Mouse (Mus musculus): ENCODE data around the gene Klhl22. TPM values are rescaled to one million over a fixed set of nuclear protein-coding genes. Genes with fewer than 3 reads are reported as not detected.

The Klhl22 gene
- polyA plus RNA-seq, 1 experiment from 2014 or later = 95.0 TPM

DNA sequence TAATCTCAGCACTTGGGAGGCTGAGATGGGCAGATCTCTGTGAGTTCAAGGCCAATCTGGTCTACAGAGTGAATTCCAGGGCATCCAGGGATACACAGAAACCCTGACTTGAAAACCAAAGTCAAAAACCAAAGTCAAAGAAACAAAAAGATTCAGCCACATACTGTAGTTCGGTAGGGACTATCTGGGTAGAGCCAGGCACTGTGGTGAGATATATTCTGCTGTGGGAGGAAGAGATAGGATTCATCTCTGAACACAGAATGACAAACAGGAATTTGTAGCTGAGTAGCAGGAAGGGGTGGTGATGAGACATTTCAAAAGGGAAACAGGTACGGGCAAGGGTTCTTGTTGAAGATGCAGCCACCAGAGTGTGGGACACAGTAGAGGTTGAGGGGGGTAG is 68.8 kb downstream of the Klhl22 start:
- ATAC-seq (ENCODE audit: low FRiP score, low read depth) = no peak
- H3K36me3 ChIP-seq = no peaks in the 10 kb centered on the region
- no peaks in the 10 kb centered on the region for H3K9me3 ChIP-seq
- 83% methylated on average over 2 of the region's 2 CpGs for WGBS
- no peak overlapping the region for H3K4me2 ChIP-seq
- peaks cover 15% of the 10 kb centered on the region; the same call in 1 of the 2 replicates for H3K27me3 ChIP-seq
- H3K9ac ChIP-seq = no peak overlapping the region
- H3K27ac ChIP-seq (replicated peaks) = no peak overlapping the region
- peaks cover 16% of the 10 kb centered on the region for H3K4me1 ChIP-seq (replicated peaks)
- H3K4me3 ChIP-seq = no peak overlapping the region

DNA sequence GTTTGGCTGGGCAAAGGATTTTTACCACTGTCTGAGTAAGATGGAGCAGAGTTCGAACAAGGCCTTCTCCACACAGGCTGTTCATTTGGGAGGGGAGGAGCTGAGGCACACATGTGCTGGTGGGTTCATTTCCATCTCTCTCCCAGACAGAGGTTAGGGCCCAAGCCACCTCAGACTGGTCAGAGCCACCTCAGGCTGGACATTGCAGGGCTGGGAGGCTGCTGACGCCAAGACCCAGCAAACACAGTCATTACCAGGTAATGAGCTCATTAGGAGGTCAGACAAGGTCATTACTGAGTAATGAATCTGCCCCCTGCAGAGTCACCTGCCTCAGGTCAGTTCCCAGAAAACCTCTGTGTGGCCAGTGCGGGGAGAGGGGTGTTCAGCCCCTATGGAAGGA is 69.4 kb downstream of the Klhl22 start:
- 72% methylated on average over 3 of the region's 3 CpGs for WGBS
- ATAC-seq (ENCODE audit: low FRiP score, low read depth) = no peak

DNA sequence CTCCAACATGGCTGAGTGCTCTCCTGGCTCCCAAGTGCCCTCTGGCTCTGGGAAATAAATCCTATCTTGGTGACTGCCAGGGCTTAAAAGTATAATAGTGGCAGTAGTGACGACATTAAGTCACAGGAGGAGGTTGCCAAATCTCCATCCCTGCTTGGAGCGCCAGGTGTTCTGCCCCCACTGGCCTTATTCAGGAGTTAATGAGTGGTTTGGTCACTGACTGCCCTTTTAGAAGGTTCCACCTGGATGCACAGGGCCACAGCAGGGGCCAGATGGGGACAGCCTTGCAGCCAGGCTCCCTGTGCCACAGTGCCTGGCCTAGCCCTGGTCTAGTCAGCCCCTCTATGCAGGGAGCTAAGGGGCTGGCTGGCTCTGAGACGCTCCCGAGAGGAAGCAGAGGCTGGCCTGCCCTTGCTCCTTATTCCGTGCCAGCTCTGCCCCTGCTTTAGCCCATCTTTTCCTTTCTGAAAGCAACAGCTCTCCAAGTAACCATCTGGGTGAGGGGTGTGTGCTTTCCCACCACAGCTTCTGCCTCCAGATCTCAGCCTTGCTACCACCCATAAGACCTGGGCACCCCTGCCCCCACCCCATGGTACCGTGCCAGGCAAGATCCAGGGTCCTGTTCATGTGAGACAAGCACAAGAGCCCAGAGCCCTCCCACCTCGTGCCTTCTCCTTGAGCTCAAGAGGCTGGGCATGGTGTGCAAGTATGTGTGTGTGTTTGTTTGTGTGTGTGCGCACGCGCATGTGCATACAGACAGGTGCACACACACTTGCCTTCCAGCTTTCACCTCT is 71.2 kb downstream of the Klhl22 start:
- peaks cover 32% of the 10 kb centered on the region for H3K4me1 ChIP-seq (replicated peaks)
- H3K9ac ChIP-seq = no peak overlapping the region
- no peaks in the 10 kb centered on the region for H3K9me3 ChIP-seq
- 60% methylated on average over 10 of the region's 10 CpGs for WGBS
- H3K27ac ChIP-seq (replicated peaks) = no peak overlapping the region
- no peaks in the 10 kb centered on the region for H3K36me3 ChIP-seq
- peaks cover 12% of the 10 kb centered on the region; the same call in 1 of the 2 replicates for H3K27me3 ChIP-seq
- H3K4me3 ChIP-seq = no peak overlapping the region
- no peak overlapping the region for H3K4me2 ChIP-seq
- ATAC-seq (ENCODE audit: low FRiP score, low read depth) = no peak

More for the DNA sequence above, 69.4 kb downstream of the Klhl22 start:
- H3K9ac ChIP-seq = no peak overlapping the region
- no peak overlapping the region for H3K27ac ChIP-seq (replicated peaks)
- H3K4me3 ChIP-seq = no peak overlapping the region
- no peaks in the 10 kb centered on the region for H3K9me3 ChIP-seq
- no peak overlapping the region for H3K4me2 ChIP-seq
- peaks cover 15% of the 10 kb centered on the region; the same call in 1 of the 2 replicates for H3K27me3 ChIP-seq
- H3K4me1 ChIP-seq (replicated peaks) = peaks cover 18% of the 10 kb centered on the region
- no peaks in the 10 kb centered on the region for H3K36me3 ChIP-seq

- Histone ChIP-seq H3K36me3 (no peaks in the 10 kb centered on the region), H3K27ac (replicated peaks) (no peak overlapping the region), H3K4me1 (replicated peaks) (peaks cover 33% of the 10 kb centered on the region), H3K4me3 (no peak overlapping the region), H3K9me3 (no peaks in the 10 kb centered on the region), H3K27me3 (peaks cover 12% of the 10 kb centered on the region; the same call in 1 of the 2 replicates), H3K9ac (no peak overlapping the region), H3K4me2 (no peak overlapping the region)
- no peak for ATAC-seq (ENCODE audit: low FRiP score, low read depth)
- 13% methylated on average over 11 of the region's 11 CpGs for WGBS
These were observed 72.4 kb downstream of the Klhl22 start for GRCm38 (mm10) chr16:17831781-17832180.

DNA sequence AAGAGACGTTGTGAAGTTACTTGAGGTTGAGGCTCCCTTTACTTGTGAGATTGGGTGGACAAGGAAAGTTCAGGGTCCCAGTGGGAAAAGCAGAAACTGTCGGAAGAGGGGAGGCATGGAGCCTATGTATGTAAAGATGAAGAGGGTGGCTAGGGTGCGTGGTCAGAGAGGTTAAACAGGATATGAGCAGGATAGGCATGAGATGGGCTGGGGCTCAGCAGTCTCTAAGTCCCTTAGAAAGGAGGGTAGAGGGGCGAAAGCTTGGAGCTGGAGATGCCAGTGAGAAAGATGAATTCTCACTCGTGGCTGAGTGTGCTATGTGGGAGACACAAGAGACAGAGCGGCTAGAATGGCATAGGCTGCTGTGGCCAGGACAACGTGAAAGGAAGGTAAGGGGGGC is 73.4 kb downstream of the Klhl22 start, which contains the start of gene B830017H08Rik:
B830017H08Rik (plus strand) TSS at position 301 of the 400 bp plus-strand sequence.
- Histone ChIP-seq H3K4me1 (replicated peaks) (peaks cover 33% of the 10 kb centered on the region), H3K9ac (peak within 1 kb of the TSS; percentile 91), H3K27me3 (peaks cover 15% of the 10 kb centered on the region; the same call in 1 of the 2 replicates), H3K4me2 (peak within 1 kb of the TSS; percentile 96), H3K9me3 (no peaks in the 10 kb centered on the region), H3K4me3 (peak within 1 kb of the TSS; percentile 62), H3K36me3 (no peaks in the 10 kb centered on the region), H3K27ac (replicated peaks) (peak within 1 kb of the TSS; percentile 96)
- peak; percentile 7; the same call in 1 of the 2 replicates for ATAC-seq (ENCODE audit: low FRiP score, low read depth)
- 25% methylated on average over 7 of the region's 7 CpGs for WGBS

GRCm38 (mm10) chr16:17833321-17833680 is 73.9 kb downstream of the Klhl22 start:
- H3K27me3 ChIP-seq = peaks cover 15% of the 10 kb centered on the region; the same call in 1 of the 2 replicates
- ATAC-seq (ENCODE audit: low FRiP score, low read depth) = peak; percentile 78
- peaks cover 33% of the 10 kb centered on the region for H3K4me1 ChIP-seq (replicated peaks)
- no peaks in the 10 kb centered on the region for H3K36me3 ChIP-seq
- H3K9ac ChIP-seq = peak overlapping the region; percentile 91
- peak overlapping the region; percentile 96 for H3K27ac ChIP-seq (replicated peaks)
- no peaks in the 10 kb centered on the region for H3K9me3 ChIP-seq
- H3K4me2 ChIP-seq = peak overlapping the region; percentile 96
- under 1% methylated on average over 37 of the region's 37 CpGs for WGBS
- peak overlapping the region; percentile 62 for H3K4me3 ChIP-seq

GRCm38 (mm10) chr16:17833681-17834399 is 74.4 kb downstream of the Klhl22 start:
- no peaks in the 10 kb centered on the region for H3K36me3 ChIP-seq

DNA sequence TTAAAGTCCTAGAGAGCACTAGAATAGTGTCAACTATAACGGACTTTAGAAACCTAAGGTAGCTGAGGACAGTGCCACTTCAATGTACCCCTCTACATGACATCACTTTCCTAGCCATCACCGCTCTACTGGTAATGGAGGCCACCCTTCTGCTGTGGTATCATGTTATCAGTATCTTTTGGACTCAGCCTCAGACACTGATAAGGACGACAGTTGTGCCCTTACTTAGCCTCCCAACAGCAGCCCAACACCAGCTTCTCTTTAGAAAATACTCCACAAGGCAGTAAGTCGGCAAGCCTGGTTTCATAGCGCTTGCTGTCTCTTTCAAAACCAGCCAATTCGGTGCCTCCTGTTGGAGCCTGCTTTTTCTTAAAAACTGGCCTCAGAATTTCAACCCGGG is 75.1 kb downstream of the Klhl22 start:
- WGBS = 50% methylated on average over 7 of the region's 7 CpGs
- no peak for ATAC-seq (ENCODE audit: low FRiP score, low read depth)
- H3K4me2 ChIP-seq = peak overlapping the region; percentile 96
- peak overlapping the region; percentile 91 for H3K9ac ChIP-seq
- H3K9me3 ChIP-seq = no peaks in the 10 kb centered on the region
- H3K27me3 ChIP-seq = peaks cover 15% of the 10 kb centered on the region; the same call in 1 of the 2 replicates
- no peaks in the 10 kb centered on the region for H3K36me3 ChIP-seq
- peak overlapping the region; percentile 96 for H3K27ac ChIP-seq (replicated peaks)
- H3K4me1 ChIP-seq (replicated peaks) = peaks cover 33% of the 10 kb centered on the region
- H3K4me3 ChIP-seq = peak overlapping the region; percentile 62

More at GRCm38 (mm10) chr16:17833681-17834399, 74.4 kb downstream of the Klhl22 start:
- peaks cover 15% of the 10 kb centered on the region; the same call in 1 of the 2 replicates for H3K27me3 ChIP-seq
- WGBS = under 1% methylated on average over 76 of the region's 103 CpGs
- peaks cover 33% of the 10 kb centered on the region for H3K4me1 ChIP-seq (replicated peaks)
- peak; percentile 78 for ATAC-seq (ENCODE audit: low FRiP score, low read depth)
- peak overlapping the region; percentile 91 for H3K9ac ChIP-seq
- no peaks in the 10 kb centered on the region for H3K9me3 ChIP-seq
- peak overlapping the region; percentile 96 for H3K4me2 ChIP-seq
- peak overlapping the region; percentile 96 for H3K27ac ChIP-seq (replicated peaks)
- H3K4me3 ChIP-seq = peak overlapping the region; percentile 62

DNA sequence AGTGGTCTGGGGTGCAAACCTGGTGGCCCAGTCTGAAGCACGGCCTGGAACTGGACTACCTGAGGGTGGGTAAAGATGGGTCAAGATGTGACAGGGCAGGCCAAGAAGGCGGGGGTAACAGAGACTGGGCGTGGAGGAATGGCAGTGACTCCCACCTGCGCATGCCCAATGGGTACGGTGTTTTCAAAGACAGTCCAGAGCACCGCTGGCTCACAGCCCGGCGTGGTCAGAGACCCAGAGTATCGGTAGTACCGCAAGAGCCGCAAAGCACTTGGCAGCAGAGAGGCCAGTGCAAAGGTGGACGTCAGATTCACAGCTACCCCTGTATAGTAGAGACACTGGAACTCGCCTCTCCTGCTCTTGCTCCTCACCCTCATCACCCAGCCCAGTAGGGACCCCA is 76.1 kb downstream of the Klhl22 start:
- no peak; the same call in 1 of the 2 replicates for ATAC-seq (ENCODE audit: low FRiP score, low read depth)
- Histone ChIP-seq H3K27me3 (peaks cover 15% of the 10 kb centered on the region; the same call in 1 of the 2 replicates), H3K9ac (no peak overlapping the region), H3K4me2 (peak overlapping the region; percentile 5; the same call in 1 of the 2 replicates), H3K4me3 (no peak overlapping the region), H3K9me3 (no peaks in the 10 kb centered on the region), H3K36me3 (no peaks in the 10 kb centered on the region), H3K27ac (replicated peaks) (no peak overlapping the region), H3K4me1 (replicated peaks) (peaks cover 33% of the 10 kb centered on the region)
- WGBS = 42% methylated on average over 13 of the region's 13 CpGs

GRCm38 (mm10) chr16:17838051-17838450 is 78.6 kb downstream of the Klhl22 start, which contains the start of gene Car15:
Gene Car15 (minus strand): TSS chr16:17838364.
- peaks cover 19% of the 10 kb centered on the region for H3K36me3 ChIP-seq
- 0 out of 2 replicates have a peak, but pooled peaks cover 2% of the 10 kb centered on the region for H3K27me3 ChIP-seq
- H3K4me3 ChIP-seq = no peak within 1 kb of the TSS
- 89% methylated on average over 6 of the region's 6 CpGs for WGBS
- no peak for ATAC-seq (ENCODE audit: low FRiP score, low read depth)
- H3K9me3 ChIP-seq = no peaks in the 10 kb centered on the region
- no peak within 1 kb of the TSS for H3K27ac ChIP-seq (replicated peaks)
- H3K9ac ChIP-seq = no peak within 1 kb of the TSS
- no peak within 1 kb of the TSS for H3K4me2 ChIP-seq
- H3K4me1 ChIP-seq (replicated peaks) = peaks cover 18% of the 10 kb centered on the region

DNA sequence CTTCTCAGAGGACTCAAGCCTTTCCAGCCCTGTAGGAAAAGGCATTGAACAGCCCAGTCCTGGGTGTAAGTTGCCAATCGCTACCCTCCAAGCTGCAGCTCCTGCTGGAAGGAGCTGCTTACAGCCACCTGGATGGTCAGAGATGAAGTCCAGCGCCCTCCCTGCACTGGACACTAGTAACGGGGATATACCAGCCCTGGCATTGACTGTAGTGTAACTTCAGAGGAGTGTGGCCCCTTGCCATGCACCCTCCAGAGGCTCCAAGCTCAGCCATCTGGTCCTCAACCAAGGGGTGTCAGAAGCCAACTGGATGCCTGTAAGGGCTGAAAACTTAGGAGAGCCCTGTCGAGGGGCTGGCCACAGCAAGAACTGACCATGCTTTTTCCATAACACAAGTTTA is 80.6 kb downstream of the Klhl22 start:
- no peak for ATAC-seq (ENCODE audit: low FRiP score, low read depth)
- H3K27ac ChIP-seq (replicated peaks) = no peak overlapping the region
- no peak overlapping the region for H3K4me2 ChIP-seq
- H3K27me3 ChIP-seq = 0 out of 2 replicates have a peak, but pooled peaks cover 2% of the 10 kb centered on the region
- H3K9me3 ChIP-seq = no peaks in the 10 kb centered on the region
- H3K4me1 ChIP-seq (replicated peaks) = peaks cover 8% of the 10 kb centered on the region
- WGBS = 85% methylated on average over 4 of the region's 4 CpGs
- peaks cover 37% of the 10 kb centered on the region for H3K36me3 ChIP-seq
- H3K9ac ChIP-seq = no peak overlapping the region
- H3K4me3 ChIP-seq = no peak overlapping the region

GRCm38 (mm10) chr16:17842437-17842836 is 83.0 kb downstream of the Klhl22 start:
- 90% methylated on average over 7 of the region's 7 CpGs for WGBS
- H3K36me3 ChIP-seq = peaks cover 59% of the 10 kb centered on the region
- no peak overlapping the region for H3K4me2 ChIP-seq

More at GRCm38 (mm10) chr16:17842437-17842836, 83.0 kb downstream of the Klhl22 start:
- Histone ChIP-seq H3K27ac (replicated peaks) (no peak overlapping the region), H3K4me3 (no peak overlapping the region), H3K4me1 (replicated peaks) (no peaks in the 10 kb centered on the region), H3K9ac (no peak overlapping the region), H3K27me3 (no peaks in the 10 kb centered on the region), H3K9me3 (no peaks in the 10 kb centered on the region)
- no peak for ATAC-seq (ENCODE audit: low FRiP score, low read depth)

All from hindbrain, embryonic 15.5 days (tissue).